Mouse (Mus musculus) skeletal muscle tissue, postnatal 0 days (tissue): Measurements from ENCODE around the gene Dhx36. TPM values are rescaled to one million over a fixed set of nuclear protein-coding genes. Genes with fewer than 3 reads are reported as not detected.

Experiments
- polyA plus RNA-seq: library from polyadenylated mRNA; unstranded; fragments of >200 nt; fragmentation: Nextera tagmentation; extraction: Ambion mirVana; gene quantifications from 2 replicates; pipeline ENCODE4 v1.2.1, GENCODE M21; 2015

The Dhx36 gene
- 10.8 and 12.7 TPM in 2 replicates for polyA plus RNA-seq

DNA sequence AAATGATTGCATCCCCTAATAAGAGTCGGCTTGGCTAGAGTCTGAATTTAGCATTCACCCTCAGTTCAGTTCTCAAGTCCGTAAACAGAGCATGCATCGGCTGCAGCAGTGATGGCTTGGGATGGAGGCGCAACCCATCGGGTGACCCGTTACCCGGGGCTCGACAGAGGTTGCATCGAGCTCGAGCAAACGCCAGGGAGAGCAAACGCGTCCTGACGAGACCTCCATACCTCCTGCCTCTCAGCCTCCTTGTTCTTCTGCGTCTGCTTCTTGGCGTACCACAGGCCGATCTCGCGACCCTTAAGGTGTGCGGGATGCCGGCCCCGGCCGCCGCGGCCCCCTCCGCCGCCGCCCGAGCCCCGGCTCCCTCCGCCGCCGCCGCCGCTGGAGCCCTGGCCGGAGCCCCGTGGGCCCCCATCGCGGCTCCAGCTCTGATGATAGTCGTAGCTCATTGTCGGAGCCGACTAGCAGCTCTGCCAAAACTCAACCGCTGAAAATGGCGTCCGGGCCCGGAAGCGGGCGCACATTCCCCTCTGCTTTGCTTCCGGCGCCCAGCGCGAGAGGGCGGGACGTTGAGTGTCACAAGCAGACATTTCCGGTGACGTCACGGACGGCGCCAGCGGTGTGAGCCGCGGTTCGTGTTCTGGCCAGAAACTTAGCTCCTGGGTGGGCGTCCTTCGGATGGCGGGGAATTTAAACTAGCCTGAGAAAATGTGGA, at the start of gene Dhx36:
Dhx36 (minus strand) TSS at position 517 of the 718 bp plus-strand sequence.

Other genes starting within 250 kb of the Dhx36 start
- gene Arhgef26, start 168.7 kb downstream of the Dhx36 start, polyA plus RNA-seq, result 3.0 and 3.3 TPM in 2 replicates
- gene Gpr149, start 98.1 kb upstream of the Dhx36 start, polyA plus RNA-seq, result not detected in 2 replicates